Mouse (Mus musculus) bone marrow, adult 2 months (tissue): ENCODE data around the gene Cyth1.

Source experiments
- CTCF ChIP-seq: fragments of 200-500 bp; IDR thresholded peaks from 2 replicates; pipeline ENCODE4 v1.5.1; 2011; ENCODE audit warnings: low read length, control low read depth; ENCODE audit not compliant: control insufficient read depth, insufficient read depth
- POLR2A ChIP-seq: fragments of 200-500 bp; IDR thresholded peaks from 2 replicates; pipeline ENCODE4 v1.6.1; 2011; ENCODE audit warnings: low read depth, mild to moderate bottlenecking, control low read depth, low read length, borderline replicate concordance; ENCODE audit not compliant: control insufficient read depth

- no peak for TF ChIP-seq CTCF
- TF ChIP-seq POLR2A: no peak
These were observed 116.3 kb downstream of the Cyth1 start for GRCm38 (mm10) chr11:118132136-118132535.
